Comparison of ENCODE assay signal across 8 mouse cellular contexts in the genomic region with DNA sequence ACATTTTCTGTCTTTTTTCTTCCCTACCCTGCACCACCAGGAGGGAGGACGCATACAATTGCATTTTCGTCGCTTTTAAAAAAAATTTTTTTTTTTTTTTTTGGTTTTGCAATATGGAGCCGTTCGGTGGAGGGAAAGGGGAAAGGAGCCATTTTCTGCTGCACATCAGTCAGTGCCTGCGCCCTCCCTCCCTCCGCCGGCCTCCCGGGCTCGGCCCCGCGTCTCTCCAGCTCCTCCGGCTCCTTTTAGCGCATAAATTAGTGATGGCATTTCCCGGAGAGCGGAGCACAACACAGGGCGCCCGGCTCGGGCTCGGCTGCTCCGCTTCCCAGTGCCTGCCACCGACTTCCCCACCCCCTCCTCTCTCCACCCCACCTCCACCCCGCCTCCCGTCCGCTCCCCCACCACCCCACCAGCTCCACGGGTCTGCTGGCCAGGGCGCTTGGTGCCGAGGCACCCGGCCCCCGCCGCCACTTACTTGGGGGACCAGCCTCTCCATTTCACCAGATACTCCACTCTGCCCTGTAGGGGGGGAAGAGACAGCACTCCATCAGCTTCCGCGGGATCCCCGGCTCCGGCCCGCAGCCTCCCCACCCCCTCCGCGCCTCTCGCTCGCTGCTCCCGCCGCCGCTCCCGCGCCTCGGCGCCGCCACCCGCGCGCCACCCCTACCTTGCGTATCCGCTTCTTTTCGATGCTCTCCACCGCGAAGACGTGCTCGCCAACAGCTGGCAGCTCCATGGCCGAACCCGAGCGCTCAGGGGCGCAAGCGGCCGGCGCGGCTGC. TPM values are rescaled to one million over a fixed set of nuclear protein-coding genes. Genes with fewer than 3 reads are reported as not detected.
DNase-seq lines count a peak whose midpoint lies in the region; ATAC-seq lines count a peak whose summit lies in the region.

No protein-coding gene starts in this region.

- H3K4me2 ChIP-seq in hindbrain, embryonic 16.5 days (ENCODE audit: low read length) = peak overlapping the region; percentile 94

- H3K4me3 ChIP-seq in hindbrain, embryonic 16.5 days (ENCODE audit: low read length) = peak overlapping the region; percentile 95

- peaks cover 60% of the 10 kb centered on the region for H3K4me1 ChIP-seq in hindbrain, embryonic 16.5 days (ENCODE audit: control insufficient read depth, insufficient read depth, low read depth, low read length)

- DNase-seq in NIH3T3 (ENCODE audit: low read depth) = peak; percentile 75
- DNase-seq in cerebellum, adult 9-11 months = peak; percentile 75
- DNase-seq in gastrocnemius, adult 18-20 months (ENCODE audit: low spot score) = peak; percentile 48
- peak; percentile 69 for DNase-seq in left cerebral cortex, adult 11 months (ENCODE audit: low spot score)
- DNase-seq in lung, postnatal 4 days = peak; percentile 81 to 82
- peak; percentile 69 to 74 for DNase-seq in right cerebral cortex, postnatal 36 days (ENCODE audit: low spot score in 2 of 2)

- H3K27ac ChIP-seq in hindbrain, embryonic 16.5 days (ENCODE audit: low read depth, low read length) = peak overlapping the region; percentile 99

- peaks cover 23% of the 10 kb centered on the region for H3K27me3 ChIP-seq in hindbrain, embryonic 16.5 days (replicated peaks; ENCODE audit: control insufficient read depth, insufficient read depth, low read length)

- ATAC-seq in hindbrain, embryonic 16.5 days = peak; percentile 54
- ATAC-seq in erythroid progenitor cell, adult 5-6 weeks (replicated peaks; ENCODE audit: low FRiP score, poor library complexity, severe bottlenecking) = no peak

- no peaks in the 10 kb centered on the region for H3K9me3 ChIP-seq in hindbrain, embryonic 16.5 days (ENCODE audit: control insufficient read depth, low read length)

- H3K9ac ChIP-seq in hindbrain, embryonic 16.5 days (ENCODE audit: low read depth, low read length) = peak overlapping the region; percentile 98

- peaks cover 13% of the 10 kb centered on the region for H3K36me3 ChIP-seq in hindbrain, embryonic 16.5 days (ENCODE audit: control insufficient read depth, insufficient read depth, low read length)

- whole genome bisulfite sequencing in hindbrain, embryonic 16.5 days = under 1% methylated on average over 55 of the region's 66 CpGs

RNA-seq across cellular contexts. Expression of a gene that starts 0.6 kb away (rescaled TPM):
- total RNA-seq in gastrocnemius, adult 18-20 months (2021) = 1 to 10 TPM; 1.6 to 2.5 TPM
- polyA plus RNA-seq in hindbrain, embryonic 16.5 days (2015; fragmentation: Nextera tagmentation; extraction: Ambion mirVana) = 23.4 and 24.8 TPM in 2 replicates
- total RNA-seq in erythroid progenitor cell, adult 5-6 weeks (2015; ENCODE audit: low replicate concordance) = 5.4 and 13.4 TPM in 2 replicates
- 2.7 and 4.4 TPM in 2 replicates for total RNA-seq in erythroid progenitor cell, adult 5-6 weeks (2017; ENCODE audit: low replicate concordance)

RNA-seq across cellular contexts. Expression of a gene that starts 44.7 kb away (rescaled TPM):
- total RNA-seq in gastrocnemius, adult 18-20 months (2021) = 1 to 10 TPM; 2.6 to 3.5 TPM
- 8.5 and 9.5 TPM in 2 replicates for polyA plus RNA-seq in hindbrain, embryonic 16.5 days (2015; fragmentation: Nextera tagmentation; extraction: Ambion mirVana)
- total RNA-seq in erythroid progenitor cell, adult 5-6 weeks (2015; ENCODE audit: low replicate concordance) = 1.3 TPM in 1 of 2 replicates, not detected in the other
- total RNA-seq in erythroid progenitor cell, adult 5-6 weeks (2017; ENCODE audit: low replicate concordance) = 1.0 and 3.3 TPM in 2 replicates
